Mouse (Mus musculus): ENCODE measurements at regions not wholly inside any gene's neighbourhood (a gene's known extent, or its start where the extent isn't known, plus 50 kb on each side); places are given as distances from the start of the nearest gene placed in this dataset.

DNA sequence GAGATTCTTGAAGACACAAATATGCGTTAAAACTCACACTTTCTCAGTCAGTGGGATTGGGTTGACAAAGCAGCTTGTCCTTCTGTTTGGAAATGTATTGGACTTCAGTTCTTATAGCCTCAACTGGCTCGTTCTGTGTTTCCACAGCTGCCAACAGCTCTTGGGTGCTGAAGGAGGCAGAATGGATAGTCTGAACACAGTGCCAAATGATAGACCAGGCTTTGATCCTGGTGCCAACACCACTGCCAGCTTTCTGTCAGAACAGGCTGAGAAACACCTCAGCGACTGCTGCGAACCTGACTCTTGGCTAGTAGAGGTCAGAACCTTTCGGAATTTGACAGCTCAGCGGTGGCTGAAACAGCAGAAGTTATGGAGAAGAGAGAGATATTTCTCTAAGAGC is 215.9 kb upstream of the Thsd7b start:
- no peak for TF ChIP-seq POLR2A (IDR thresholded peaks at IDR 0.05; ENCODE audit: extremely low read depth, insufficient read depth, low read length)
- TF ChIP-seq CTCF (IDR thresholded peaks at IDR 0.05; ENCODE audit: extremely low read depth, insufficient read depth, low read length), result no peak
